Mouse (Mus musculus) small intestine, adult 2 months (tissue): ENCODE data around the gene Wrap53. TPM values are rescaled to one million over a fixed set of nuclear protein-coding genes. Genes with fewer than 3 reads are reported as not detected.
"Not testable (repeated sequence)": the region's sequence is repeated elsewhere in the genome, so short reads cannot be mapped to it uniquely, and the experiment has no call there.

Experiments
- H3K27ac ChIP-seq: fragments of 200-500 bp; 2 replicates; pipeline ENCODE4 v1.5.1; 2012; ENCODE audit warnings: low read depth, low read length, control low read depth, inconsistent platforms; ENCODE audit not compliant: insufficient read depth
- H3K27me3 ChIP-seq: fragments of 200-500 bp; 2 replicates; pipeline ENCODE4 v1.6.1; 2012; ENCODE audit warnings: mild to moderate bottlenecking, moderate library complexity, low read length, inconsistent platforms; ENCODE audit not compliant: control insufficient read depth, insufficient read depth
- H3K36me3 ChIP-seq: fragments of 200-500 bp; 2 replicates; pipeline ENCODE4 v1.6.1; 2012; ENCODE audit warnings: mild to moderate bottlenecking, low read length, control low read depth, inconsistent platforms; ENCODE audit not compliant: control insufficient read depth, insufficient read depth
- H3K4me1 ChIP-seq: fragments of 200-500 bp; 2 replicates; pipeline ENCODE4 v1.6.1; 2012; ENCODE audit warnings: low read length, inconsistent platforms, mixed read lengths; ENCODE audit not compliant: control insufficient read depth, insufficient read depth, insufficient read length
- H3K4me3 ChIP-seq: fragments of 200-500 bp; 2 replicates; pipeline ENCODE4 v1.5.1; 2012; ENCODE audit warnings: low read depth, mild to moderate bottlenecking, control low read depth, inconsistent platforms, low read length, moderate library complexity
- CTCF ChIP-seq: fragments of 200-500 bp; IDR thresholded peaks from 2 replicates; pipeline ENCODE4 v1.5.1; 2012; ENCODE audit warnings: low read depth, mild to moderate bottlenecking, control low read depth, inconsistent platforms, low read length, moderate library complexity, mixed read lengths; ENCODE audit not compliant: insufficient replicate concordance, insufficient read length; ENCODE audit errors: extremely low read depth
- POLR2A ChIP-seq: fragments of 200-500 bp; IDR thresholded peaks from 2 replicates; pipeline ENCODE4 v1.6.1; 2012; ENCODE audit warnings: low read depth, mild to moderate bottlenecking, control low read depth, inconsistent platforms, low read length, moderate library complexity
- WGBS: fragments of 180-500 bp; shearing (Covaris S2); methylation state at CpG from one replicate; pipeline ENCODE4 v1.1.7; 2018; 5-methylcytosine and 5-hydroxymethylcytosine counted together
- polyA plus RNA-seq: library from polyadenylated mRNA; depleted of rRNA; stranded (reverse); fragments of >200 nt; gene quantifications from 2 replicates; pipeline ENCODE4 v1.2.3, GENCODE M21; 2012; rRNA removed

Wrap53 gene
- 11.4 and 20.2 TPM in 2 replicates for polyA plus RNA-seq

GRCm38 (mm10) chr11:69580091-69580514 lies at the start of gene Wrap53, which contains the start of gene Trp53:
Wrap53 (minus strand) TSS chr11:69580255.
Trp53 (plus strand) TSS chr11:69580359.
- Histone ChIP-seq H3K27ac (peak within 1 kb of the TSS; percentile 94), H3K4me3 (peak within 1 kb of the TSS; percentile 85), H3K27me3 (no peaks in the 10 kb centered on the region), H3K36me3 (0 out of 2 replicates have a peak, but pooled peaks cover 1% of the 10 kb centered on the region), H3K4me1 (peaks cover 13% of the 10 kb centered on the region)
- 1% methylated on average over 13 of the region's 13 CpGs for WGBS
- TF ChIP-seq POLR2A (peak; percentile 53), CTCF (no peak)

- H3K27me3 ChIP-seq = no peaks in the 10 kb centered on the region
- 57% methylated on average over 1 of the region's 1 CpGs for WGBS
Observed at GRCm38 (mm10) chr11:69629802-69630201, 49.7 kb upstream of the Wrap53 start.

GRCm38 (mm10) chr11:69628286-69628685 lies 48.2 kb upstream of the Wrap53 start:
- H3K4me3 ChIP-seq = no peak overlapping the region
- 37% methylated on average over 6 of the region's 6 CpGs for WGBS
- no peak overlapping the region for H3K27ac ChIP-seq
- H3K4me1 ChIP-seq = no peaks in the 10 kb centered on the region
- H3K36me3 ChIP-seq = no peaks in the 10 kb centered on the region
- TF ChIP-seq POLR2A (no peak), CTCF (peak; percentile 95; the same call in 1 of the 2 replicates)
- H3K27me3 ChIP-seq = no peaks in the 10 kb centered on the region

More at GRCm38 (mm10) chr11:69629802-69630201, 49.7 kb upstream of the Wrap53 start:
- Histone ChIP-seq H3K36me3 (no peaks in the 10 kb centered on the region), H3K4me3 (no peak overlapping the region), H3K27ac (no peak overlapping the region), H3K4me1 (no peaks in the 10 kb centered on the region)
- TF ChIP-seq CTCF (no peak), POLR2A (no peak)

GRCm38 (mm10) chr11:69624339-69624738 lies 44.3 kb upstream of the Wrap53 start:
- 82% methylated on average over 2 of the region's 2 CpGs for WGBS
- not testable (repeated sequence) for H3K27ac ChIP-seq, H3K4me3 ChIP-seq, H3K36me3 ChIP-seq, H3K27me3 ChIP-seq
- H3K4me1 ChIP-seq = peaks cover 12% of the 10 kb centered on the region

GRCm38 (mm10) chr11:69623006-69623405 lies 43.0 kb upstream of the Wrap53 start:
- no peak for TF ChIP-seq CTCF
- TF ChIP-seq POLR2A = no peak
- WGBS = 64% methylated on average over 4 of the region's 4 CpGs
- H3K27ac ChIP-seq = no peak overlapping the region
- no peaks in the 10 kb centered on the region for H3K36me3 ChIP-seq
- H3K4me1 ChIP-seq = peaks cover 12% of the 10 kb centered on the region
- H3K27me3 ChIP-seq = no peaks in the 10 kb centered on the region
- no peak overlapping the region for H3K4me3 ChIP-seq

- TF ChIP-seq POLR2A (no peak), CTCF (no peak)
- WGBS = 12% methylated on average over 6 of the region's 6 CpGs
- H3K27me3 ChIP-seq = no peaks in the 10 kb centered on the region
- no peaks in the 10 kb centered on the region for H3K36me3 ChIP-seq
- peaks cover 12% of the 10 kb centered on the region for H3K4me1 ChIP-seq
- H3K27ac ChIP-seq = no peak overlapping the region
- H3K4me3 ChIP-seq = peak overlapping the region; percentile 67
Observed at GRCm38 (mm10) chr11:69622406-69622805, 42.4 kb upstream of the Wrap53 start.

GRCm38 (mm10) chr11:69621571-69622268 lies 41.7 kb upstream of the Wrap53 start, which contains the start of gene Sat2:
Sat2 (plus strand) TSS chr11:69622024.
- H3K27me3 ChIP-seq = no peaks in the 10 kb centered on the region
- H3K4me1 ChIP-seq = peaks cover 12% of the 10 kb centered on the region
- peak within 1 kb of the TSS; percentile 67 for H3K4me3 ChIP-seq
- H3K36me3 ChIP-seq = no peaks in the 10 kb centered on the region
- H3K27ac ChIP-seq = peak within 1 kb of the TSS; percentile 42
- 17% methylated on average over 20 of the region's 20 CpGs for WGBS
- TF ChIP-seq CTCF = no peak
- TF ChIP-seq POLR2A = no peak
